Mouse (Mus musculus): ENCODE measurements around the gene 9930022D16Rik. TPM values are rescaled to one million over a fixed set of nuclear protein-coding genes. Genes with fewer than 3 reads are reported as not detected.
A peak's percentile ranks its signal among the peaks of the same experiment; 100 is the strongest.

9930022D16Rik gene
- total and polyA plus RNA-seq, 2 experiments from 2014 or later, result not detected

DNA sequence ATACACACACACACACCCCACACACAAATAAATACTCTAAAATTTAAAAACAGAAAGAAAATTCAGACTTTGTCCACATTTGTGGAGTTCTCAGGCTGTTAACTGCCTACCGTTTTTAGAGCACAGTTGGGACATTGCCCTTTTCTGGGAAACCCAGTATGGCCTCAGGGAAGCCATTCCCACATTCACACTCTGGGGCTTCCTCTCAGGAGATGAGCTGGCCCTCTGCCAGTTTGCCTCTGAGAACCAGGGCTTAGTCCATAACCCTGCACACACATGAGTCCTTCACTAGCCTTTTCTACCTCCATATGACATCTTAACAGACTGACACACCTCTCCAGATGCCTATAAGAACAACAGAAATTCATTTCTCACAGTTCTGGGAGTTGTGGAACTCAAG, 9.6 kb downstream of the 9930022D16Rik start:
- DNase-seq (no peak), ATAC-seq (no peak)
- H3K9ac ChIP-seq, result no peak overlapping the region
- H3K9me3 ChIP-seq (ENCODE audit: low read length), result no peaks in the 10 kb centered on the region
- WGBS, result 61% methylated on average over 1 of the region's 1 CpGs
- H3K4me3 ChIP-seq (ENCODE audit: low read depth, low read length), result no peak overlapping the region
- H3K36me3 ChIP-seq (ENCODE audit: insufficient read depth), result no peaks in the 10 kb centered on the region
- TF ChIP-seq CTCF (IDR thresholded peaks at IDR 0.05; ENCODE audit: low read depth), result no peak
- no peak overlapping the region for H3K4me2 ChIP-seq (ENCODE audit: low read depth)
- no peaks in the 10 kb centered on the region for H3K27me3 ChIP-seq (ENCODE audit: insufficient read depth, low read length)
- H3K4me1 ChIP-seq (ENCODE audit: insufficient read depth), result peaks cover 5% of the 10 kb centered on the region; the same call in 1 of the 2 replicates
- H3K27ac ChIP-seq (ENCODE audit: low read depth, low read length), result no peak overlapping the region

DNA sequence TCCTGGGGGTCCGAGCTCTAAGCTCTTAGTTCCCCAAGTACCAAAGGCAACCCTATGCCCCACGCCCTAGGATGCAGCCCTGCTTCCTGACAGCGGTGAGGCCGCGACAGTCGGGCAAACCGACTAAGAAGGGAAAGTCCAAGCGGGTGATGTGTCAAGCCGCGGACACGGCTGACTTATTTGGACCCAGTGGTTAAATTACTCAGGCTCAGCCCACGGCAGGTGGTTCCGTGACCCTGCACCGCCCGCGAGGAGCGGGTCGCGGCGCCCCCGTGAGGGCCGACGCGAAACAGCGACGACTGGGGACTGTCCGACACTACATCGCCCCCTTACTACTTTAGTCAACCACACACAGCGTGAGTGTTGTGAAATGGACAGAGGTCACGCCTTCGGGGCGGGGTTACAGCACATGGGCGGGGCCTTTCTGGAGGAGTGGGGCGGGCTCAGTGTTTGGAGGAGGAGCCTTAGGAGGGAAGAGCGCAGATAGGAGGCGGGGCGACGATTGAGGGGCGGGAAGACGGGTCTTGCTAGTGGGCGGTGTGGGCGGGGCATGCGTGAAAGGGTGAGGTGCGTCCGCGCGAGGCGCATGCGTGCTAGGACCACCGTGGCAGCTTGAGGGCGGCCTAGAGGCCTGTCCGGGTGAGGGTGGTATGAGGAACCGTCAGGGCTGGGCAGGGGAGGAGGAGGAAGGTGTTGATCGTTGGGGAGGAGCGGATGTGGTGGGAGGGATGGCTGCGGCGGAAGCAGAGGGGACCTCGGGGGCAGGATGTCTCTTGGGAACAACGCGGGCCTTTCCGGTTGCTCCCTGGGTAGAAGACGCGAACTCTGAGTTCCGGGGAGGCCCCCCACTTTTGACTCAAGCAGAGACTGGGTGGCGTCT, 11.9 kb downstream of the 9930022D16Rik start, which contains the start of gene Amz2:
Gene Amz2 (plus strand): TSS at position 555 of the 880 bp plus-strand sequence.
- 1% methylated on average over 65 of the region's 65 CpGs for WGBS
- peaks cover 5% of the 10 kb centered on the region; the same call in 1 of the 2 replicates for H3K4me1 ChIP-seq (ENCODE audit: insufficient read depth)
- peak within 1 kb of the TSS; percentile 80 for H3K27ac ChIP-seq (ENCODE audit: low read depth, low read length)
- peak within 1 kb of the TSS; percentile 64 for H3K9ac ChIP-seq
- H3K27me3 ChIP-seq (ENCODE audit: insufficient read depth, low read length), result no peaks in the 10 kb centered on the region
- DNase-seq (peak; percentile 98), ATAC-seq (peak; percentile 94)
- no peaks in the 10 kb centered on the region for H3K9me3 ChIP-seq (ENCODE audit: low read length)
- TF ChIP-seq CTCF (IDR thresholded peaks at IDR 0.05; ENCODE audit: low read depth), result peak; percentile 86
- H3K4me3 ChIP-seq (ENCODE audit: low read depth, low read length), result peak within 1 kb of the TSS; percentile 62
- peaks cover 18% of the 10 kb centered on the region for H3K36me3 ChIP-seq (ENCODE audit: insufficient read depth)
- peak within 1 kb of the TSS; percentile 55 for H3K4me2 ChIP-seq (ENCODE audit: low read depth)

DNA sequence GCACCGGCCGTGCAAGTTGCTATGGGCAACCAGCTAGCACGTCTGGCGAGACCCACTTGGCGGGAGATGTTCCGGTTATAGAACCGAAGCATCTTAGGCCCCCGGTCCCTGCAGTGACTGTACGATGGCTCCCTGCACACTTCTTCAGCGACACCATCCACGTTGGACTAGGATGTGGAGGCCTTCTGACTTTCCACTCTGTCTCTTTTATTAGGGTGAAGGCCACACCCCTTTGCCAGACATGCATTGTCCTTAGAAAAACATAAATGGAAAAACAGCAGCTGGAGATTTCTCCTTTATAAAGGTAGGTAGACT, 12.5 kb downstream of the 9930022D16Rik start:
- DNase-seq (no peak), ATAC-seq (no peak)

DNA sequence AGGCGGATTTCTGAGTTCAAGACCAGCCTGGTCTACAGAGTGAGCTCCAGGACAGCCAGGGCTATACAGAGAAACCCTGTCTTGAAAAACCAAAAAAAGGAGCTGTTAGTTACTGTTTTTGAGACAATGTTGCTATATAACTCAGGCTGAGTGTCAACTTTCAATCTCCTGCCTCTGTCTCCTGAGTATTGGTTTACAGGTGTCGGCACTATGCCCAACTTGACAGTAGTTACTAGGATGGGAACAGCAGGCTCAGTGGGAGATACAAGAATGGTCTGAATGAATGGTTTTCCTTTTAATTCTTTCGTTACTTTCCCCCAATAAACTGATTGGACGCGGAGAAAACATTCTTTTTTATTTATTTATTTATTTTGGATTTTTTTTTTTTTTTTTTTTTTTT, 13.6 kb downstream of the 9930022D16Rik start:
- peaks cover 21% of the 10 kb centered on the region for H3K36me3 ChIP-seq (ENCODE audit: insufficient read depth)
- no peak for TF ChIP-seq CTCF (IDR thresholded peaks at IDR 0.05; ENCODE audit: low read depth)
- H3K9ac ChIP-seq, result no peak overlapping the region
- no peaks in the 10 kb centered on the region for H3K27me3 ChIP-seq (ENCODE audit: insufficient read depth, low read length)
- H3K4me2 ChIP-seq (ENCODE audit: low read depth), result no peak overlapping the region
- 98% methylated on average over 5 of the region's 5 CpGs for WGBS
- ATAC-seq (no peak), DNase-seq (no peak)
- H3K4me3 ChIP-seq (ENCODE audit: low read depth, low read length), result no peak overlapping the region
- H3K9me3 ChIP-seq (ENCODE audit: low read length), result no peaks in the 10 kb centered on the region
- H3K4me1 ChIP-seq (ENCODE audit: insufficient read depth), result peaks cover 5% of the 10 kb centered on the region; the same call in 1 of the 2 replicates
- H3K27ac ChIP-seq (ENCODE audit: low read depth, low read length), result no peak overlapping the region

More for the DNA sequence above, 12.5 kb downstream of the 9930022D16Rik start:
- 1% methylated on average over 11 of the region's 11 CpGs for WGBS
- no peaks in the 10 kb centered on the region for H3K27me3 ChIP-seq (ENCODE audit: insufficient read depth, low read length)
- H3K4me1 ChIP-seq (ENCODE audit: insufficient read depth), result peaks cover 5% of the 10 kb centered on the region; the same call in 1 of the 2 replicates
- H3K9me3 ChIP-seq (ENCODE audit: low read length), result no peaks in the 10 kb centered on the region
- peak overlapping the region; percentile 62 for H3K4me3 ChIP-seq (ENCODE audit: low read depth, low read length)
- TF ChIP-seq CTCF (IDR thresholded peaks at IDR 0.05; ENCODE audit: low read depth), result no peak
- H3K27ac ChIP-seq (ENCODE audit: low read depth, low read length), result peak overlapping the region; percentile 80
- peaks cover 18% of the 10 kb centered on the region for H3K36me3 ChIP-seq (ENCODE audit: insufficient read depth)
- H3K9ac ChIP-seq, result peak overlapping the region; percentile 64
- H3K4me2 ChIP-seq (ENCODE audit: low read depth), result peak overlapping the region; percentile 55

DNA sequence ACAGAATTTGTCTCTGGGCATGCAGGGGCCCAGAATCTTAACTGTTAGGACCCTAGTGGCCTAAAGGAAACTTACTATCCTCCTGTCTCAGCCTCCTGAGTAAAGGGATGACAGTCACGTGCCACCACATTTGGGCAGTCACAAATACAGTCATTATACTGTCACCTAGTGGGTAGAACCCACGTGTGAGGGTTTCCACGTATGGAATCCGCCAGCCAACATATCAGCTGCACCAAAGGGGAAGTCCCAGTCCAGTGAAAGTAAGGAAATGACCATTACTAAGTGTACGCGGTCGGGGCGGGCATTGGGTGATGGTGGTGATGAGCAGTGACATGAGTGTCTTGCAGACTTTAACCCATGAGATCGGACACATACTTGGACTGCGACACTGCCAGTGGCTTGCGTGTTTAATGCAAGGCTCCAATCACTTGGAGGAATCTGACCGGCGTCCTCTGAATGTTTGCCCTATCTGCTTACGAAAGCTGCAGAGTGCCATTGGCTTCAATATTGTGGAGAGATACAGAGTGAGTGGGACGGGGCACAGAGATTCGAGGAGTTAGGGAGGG, 20.6 kb downstream of the 9930022D16Rik start:
- Histone ChIP-seq H3K9me3 (ENCODE audit: low read length) (no peaks in the 10 kb centered on the region), H3K4me3 (ENCODE audit: low read depth, low read length) (no peak overlapping the region), H3K36me3 (ENCODE audit: insufficient read depth) (peaks cover 50% of the 10 kb centered on the region), H3K27me3 (ENCODE audit: insufficient read depth, low read length) (no peaks in the 10 kb centered on the region), H3K4me1 (ENCODE audit: insufficient read depth) (no peaks in the 10 kb centered on the region), H3K4me2 (ENCODE audit: low read depth) (no peak overlapping the region), H3K9ac (no peak overlapping the region), H3K27ac (ENCODE audit: low read depth, low read length) (no peak overlapping the region)
- ATAC-seq (no peak), DNase-seq (no peak)
- TF ChIP-seq CTCF (IDR thresholded peaks at IDR 0.05; ENCODE audit: low read depth), result no peak
- WGBS, result 94% methylated on average over 16 of the region's 16 CpGs

DNA sequence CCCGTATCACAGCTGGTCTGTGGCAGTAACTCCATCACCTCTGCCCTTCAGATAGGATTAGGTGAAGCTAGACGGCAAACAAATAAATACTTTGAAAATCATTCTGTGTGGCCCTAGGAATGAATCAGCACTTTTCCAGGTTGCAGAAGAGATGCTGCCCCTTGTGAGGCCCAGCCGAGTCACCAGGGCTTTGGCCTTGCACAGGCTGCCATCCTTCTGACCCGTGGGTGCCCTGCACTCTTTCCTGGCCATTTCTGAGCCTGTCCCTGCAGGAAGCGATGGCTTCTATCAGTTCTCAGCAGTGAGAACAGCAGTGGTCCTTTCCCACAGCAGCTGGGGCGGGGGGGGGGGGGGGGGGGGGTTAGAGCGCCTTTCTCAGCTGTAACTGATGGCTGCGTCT, 23.2 kb downstream of the 9930022D16Rik start:
- ATAC-seq (no peak), DNase-seq (no peak)
- Histone ChIP-seq H3K27ac (ENCODE audit: low read depth, low read length) (no peak overlapping the region), H3K4me1 (ENCODE audit: insufficient read depth) (no peaks in the 10 kb centered on the region), H3K4me2 (ENCODE audit: low read depth) (no peak overlapping the region), H3K9ac (no peak overlapping the region), H3K4me3 (ENCODE audit: low read depth, low read length) (no peak overlapping the region), H3K9me3 (ENCODE audit: low read length) (no peaks in the 10 kb centered on the region), H3K36me3 (ENCODE audit: insufficient read depth) (peaks cover 39% of the 10 kb centered on the region), H3K27me3 (ENCODE audit: insufficient read depth, low read length) (no peaks in the 10 kb centered on the region)
- 60% methylated on average over 8 of the region's 8 CpGs for WGBS
- TF ChIP-seq CTCF (IDR thresholded peaks at IDR 0.05; ENCODE audit: low read depth), result no peak

DNA sequence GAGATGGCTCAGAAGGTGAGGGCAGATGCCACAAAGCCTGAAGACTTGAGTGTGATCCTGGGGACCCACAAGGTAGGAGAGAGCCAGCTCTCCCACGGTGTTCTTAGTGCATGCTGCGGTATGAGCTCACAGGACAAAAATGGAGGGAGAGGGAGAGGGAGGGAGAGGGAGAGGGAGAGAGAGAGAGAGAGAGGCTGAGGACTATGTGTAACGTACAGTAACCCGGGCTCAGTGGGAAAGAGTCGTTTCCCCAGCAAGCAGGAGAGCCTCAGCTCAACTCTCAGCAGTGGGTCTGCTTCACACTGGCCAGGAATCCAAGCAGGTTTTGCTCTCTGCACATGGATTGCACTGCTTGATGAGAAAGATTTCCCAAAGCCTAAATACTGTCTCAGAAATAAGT, 25.5 kb downstream of the 9930022D16Rik start:
- peaks cover 28% of the 10 kb centered on the region for H3K36me3 ChIP-seq (ENCODE audit: insufficient read depth)
- H3K9ac ChIP-seq, result 0 out of 2 replicates have a peak overlapping the region, but pooled peaks have one; percentile 51
- no peak for TF ChIP-seq CTCF (IDR thresholded peaks at IDR 0.05; ENCODE audit: low read depth)
- DNase-seq (no peak), ATAC-seq (peak; percentile 42; the same call in 1 of the 2 replicates)
- 0 out of 2 replicates have a peak overlapping the region, but pooled peaks have one; percentile 63 for H3K4me2 ChIP-seq (ENCODE audit: low read depth)
- H3K4me1 ChIP-seq (ENCODE audit: insufficient read depth), result no peaks in the 10 kb centered on the region
- H3K27me3 ChIP-seq (ENCODE audit: insufficient read depth, low read length), result no peaks in the 10 kb centered on the region
- 19% methylated on average over 4 of the region's 5 CpGs for WGBS
- H3K27ac ChIP-seq (ENCODE audit: low read depth, low read length), result no peak overlapping the region
- no peaks in the 10 kb centered on the region for H3K9me3 ChIP-seq (ENCODE audit: low read length)
- H3K4me3 ChIP-seq (ENCODE audit: low read depth, low read length), result no peak overlapping the region

Measured in forebrain, postnatal 0 days (tissue).